Mouse (Mus musculus): ENCODE measurements around the gene Chrne. TPM values are rescaled to one million over a fixed set of nuclear protein-coding genes. Genes with fewer than 3 reads are reported as not detected.

Gene Chrne
- polyA plus RNA-seq, 1 experiment, result 0.07 TPM

- 66% methylated on average over 4 of the region's 4 CpGs for WGBS
Measured at GRCm38 (mm10) chr11:70635601-70636000, 16.6 kb upstream of the Chrne start.

GRCm38 (mm10) chr11:70630129-70630528 is 11.1 kb upstream of the Chrne start:
- 57% methylated on average over 7 of the region's 7 CpGs for WGBS
- DNase-seq (ENCODE audit: low read depth, low spot score), result no peak

More at GRCm38 (mm10) chr11:70635601-70636000, 16.6 kb upstream of the Chrne start:
- no peak for DNase-seq (ENCODE audit: low read depth, low spot score)

GRCm38 (mm10) chr11:70629557-70629956 is 10.5 kb upstream of the Chrne start:
- DNase-seq (ENCODE audit: low read depth, low spot score), result no peak
- 23% methylated on average over 5 of the region's 5 CpGs for WGBS

- WGBS, result 68% methylated on average over 2 of the region's 2 CpGs
- DNase-seq (ENCODE audit: low read depth, low spot score), result no peak
Measured at GRCm38 (mm10) chr11:70628431-70628830, 9.4 kb upstream of the Chrne start.

GRCm38 (mm10) chr11:70626877-70627276 is 7.9 kb upstream of the Chrne start:
- no peak for DNase-seq (ENCODE audit: low read depth, low spot score)
- WGBS, result 52% methylated on average over 4 of the region's 4 CpGs

GRCm38 (mm10) chr11:70625473-70625872 is 6.5 kb upstream of the Chrne start:
- no peak for DNase-seq (ENCODE audit: low read depth, low spot score)
- 53% methylated on average over 4 of the region's 4 CpGs for WGBS

- DNase-seq (ENCODE audit: low read depth, low spot score), result no peak
- WGBS, result 65% methylated on average over 10 of the region's 10 CpGs
Measured at GRCm38 (mm10) chr11:70623053-70623742, 4.2 kb upstream of the Chrne start.

- WGBS, result 35% methylated on average over 7 of the region's 7 CpGs
Measured at GRCm38 (mm10) chr11:70621972-70622814, 3.2 kb upstream of the Chrne start.

GRCm38 (mm10) chr11:70615516-70616093 is 3.4 kb downstream of the Chrne start, which contains the start of gene 4930544D05Rik:
Gene 4930544D05Rik, plus strand, starts transcription at chr11:70615848.
- WGBS, result 17% methylated on average over 21 of the region's 21 CpGs
- DNase-seq (ENCODE audit: low read depth, low spot score), result no peak

More at GRCm38 (mm10) chr11:70621972-70622814, 3.2 kb upstream of the Chrne start:
- no peak for DNase-seq (ENCODE audit: low read depth, low spot score)

GRCm38 (mm10) chr11:70615074-70615473 is 3.9 kb downstream of the Chrne start:
- DNase-seq (ENCODE audit: low read depth, low spot score), result no peak
- WGBS, result under 1% methylated on average over 17 of the region's 17 CpGs

GRCm38 (mm10) chr11:70612505-70612904 is 6.5 kb downstream of the Chrne start:
- no peak for DNase-seq (ENCODE audit: low read depth, low spot score)
- WGBS, result 80% methylated on average over 7 of the region's 7 CpGs

GRCm38 (mm10) chr11:70610752-70611151 is 8.3 kb downstream of the Chrne start:
- WGBS, result 91% methylated on average over 4 of the region's 4 CpGs
- no peak for DNase-seq (ENCODE audit: low read depth, low spot score)

- WGBS, result 94% methylated on average over 26 of the region's 26 CpGs
- no peak for DNase-seq (ENCODE audit: low read depth, low spot score)
Measured at GRCm38 (mm10) chr11:70608381-70609066, 10.5 kb downstream of the Chrne start.

GRCm38 (mm10) chr11:70607611-70608010 is 11.4 kb downstream of the Chrne start:
- WGBS, result 84% methylated on average over 9 of the region's 9 CpGs
- no peak for DNase-seq (ENCODE audit: low read depth, low spot score)

- no peak for DNase-seq (ENCODE audit: low read depth, low spot score)
- WGBS, result 91% methylated on average over 12 of the region's 12 CpGs
Measured at GRCm38 (mm10) chr11:70606717-70607116, 12.3 kb downstream of the Chrne start.

- WGBS, result 62% methylated on average over 14 of the region's 14 CpGs
- peak; percentile 57 for DNase-seq (ENCODE audit: low read depth, low spot score)
Measured at GRCm38 (mm10) chr11:70605024-70605566, 13.9 kb downstream of the Chrne start.

- 91% methylated on average over 9 of the region's 9 CpGs for WGBS
- DNase-seq (ENCODE audit: low read depth, low spot score), result no peak
Measured at GRCm38 (mm10) chr11:70598451-70598953, 20.5 kb downstream of the Chrne start.

GRCm38 (mm10) chr11:70597301-70597700 is 21.7 kb downstream of the Chrne start:
- WGBS, result 37% methylated on average over 6 of the region's 6 CpGs
- DNase-seq (ENCODE audit: low read depth, low spot score), result no peak

GRCm38 (mm10) chr11:70596094-70596493 is 22.9 kb downstream of the Chrne start:
- 32% methylated on average over 4 of the region's 4 CpGs for WGBS
- DNase-seq (ENCODE audit: low read depth, low spot score), result no peak

Measured in large intestine, adult 2 months (tissue).